Mouse (Mus musculus): ENCODE results near the gene Dkkl1. TPM values are rescaled to one million over a fixed set of nuclear protein-coding genes. Genes with fewer than 3 reads are reported as not detected.
A peak's percentile ranks its signal among the peaks of the same experiment; 100 is the strongest.

The Dkkl1 gene
- polyA plus RNA-seq, 1 experiment from 2014 or later, result 2.4 TPM

- H3K36me3 ChIP-seq (ENCODE audit: control insufficient read depth, insufficient read depth, low read length), result no peaks in the 10 kb centered on the region
- no peak overlapping the region for H3K27ac ChIP-seq (replicated peaks; ENCODE audit: low read depth, low read length)
- no peaks in the 10 kb centered on the region for H3K9me3 ChIP-seq (ENCODE audit: control insufficient read depth, low read length)
- H3K9ac ChIP-seq (replicated peaks; ENCODE audit: low read length), result no peak overlapping the region
- no peak overlapping the region for H3K4me3 ChIP-seq (replicated peaks; ENCODE audit: low read depth, low read length)
- ATAC-seq (ENCODE audit: low FRiP score, low TSS enrichment) (no peak), DNase-seq (no peak)
- no peak overlapping the region for H3K4me2 ChIP-seq (ENCODE audit: low read length)
- 26% methylated on average over 8 of the region's 8 CpGs for WGBS
- no peaks in the 10 kb centered on the region for H3K27me3 ChIP-seq (ENCODE audit: control insufficient read depth, insufficient read depth, low read length)
- H3K4me1 ChIP-seq (ENCODE audit: control insufficient read depth, insufficient read depth, low read length), result no peaks in the 10 kb centered on the region
Observed at GRCm38 (mm10) chr7:45191803-45192363, 20.1 kb downstream of the Dkkl1 start.

GRCm38 (mm10) chr7:45191161-45191560 is 20.8 kb downstream of the Dkkl1 start:
- H3K9me3 ChIP-seq (ENCODE audit: control insufficient read depth, low read length), result no peaks in the 10 kb centered on the region
- no peak overlapping the region for H3K27ac ChIP-seq (replicated peaks; ENCODE audit: low read depth, low read length)
- no peak for DNase-seq
- WGBS, result 86% methylated on average over 2 of the region's 2 CpGs
- H3K27me3 ChIP-seq (ENCODE audit: control insufficient read depth, insufficient read depth, low read length), result no peaks in the 10 kb centered on the region
- H3K4me1 ChIP-seq (ENCODE audit: control insufficient read depth, insufficient read depth, low read length), result no peaks in the 10 kb centered on the region
- no peak overlapping the region for H3K9ac ChIP-seq (replicated peaks; ENCODE audit: low read length)
- H3K36me3 ChIP-seq (ENCODE audit: control insufficient read depth, insufficient read depth, low read length), result no peaks in the 10 kb centered on the region
- no peak overlapping the region for H3K4me2 ChIP-seq (ENCODE audit: low read length)
- ATAC-seq (ENCODE audit: low FRiP score, low TSS enrichment), result no peak
- no peak overlapping the region for H3K4me3 ChIP-seq (replicated peaks; ENCODE audit: low read depth, low read length)

GRCm38 (mm10) chr7:45190186-45190585 is 21.8 kb downstream of the Dkkl1 start:
- DNase-seq (no peak), ATAC-seq (ENCODE audit: low FRiP score, low TSS enrichment) (no peak)
- H3K9ac ChIP-seq (replicated peaks; ENCODE audit: low read length), result no peak overlapping the region
- H3K36me3 ChIP-seq (ENCODE audit: control insufficient read depth, insufficient read depth, low read length), result no peaks in the 10 kb centered on the region
- no peak overlapping the region for H3K27ac ChIP-seq (replicated peaks; ENCODE audit: low read depth, low read length)
- H3K9me3 ChIP-seq (ENCODE audit: control insufficient read depth, low read length), result no peaks in the 10 kb centered on the region
- no peaks in the 10 kb centered on the region for H3K27me3 ChIP-seq (ENCODE audit: control insufficient read depth, insufficient read depth, low read length)
- no peak overlapping the region for H3K4me3 ChIP-seq (replicated peaks; ENCODE audit: low read depth, low read length)
- 93% methylated on average over 6 of the region's 6 CpGs for WGBS
- H3K4me1 ChIP-seq (ENCODE audit: control insufficient read depth, insufficient read depth, low read length), result no peaks in the 10 kb centered on the region
- H3K4me2 ChIP-seq (ENCODE audit: low read length), result no peak overlapping the region

- H3K4me3 ChIP-seq (replicated peaks; ENCODE audit: low read depth, low read length), result no peak overlapping the region
- DNase-seq (no peak), ATAC-seq (ENCODE audit: low FRiP score, low TSS enrichment) (no peak)
- no peak overlapping the region for H3K27ac ChIP-seq (replicated peaks; ENCODE audit: low read depth, low read length)
- WGBS, result 64% methylated on average over 16 of the region's 16 CpGs
- no peak overlapping the region for H3K4me2 ChIP-seq (ENCODE audit: low read length)
- no peaks in the 10 kb centered on the region for H3K36me3 ChIP-seq (ENCODE audit: control insufficient read depth, insufficient read depth, low read length)
- no peaks in the 10 kb centered on the region for H3K9me3 ChIP-seq (ENCODE audit: control insufficient read depth, low read length)
- 0 out of 2 replicates have a peak overlapping the region, but pooled peaks have one; percentile 6 for H3K9ac ChIP-seq (replicated peaks; ENCODE audit: low read length)
- H3K4me1 ChIP-seq (ENCODE audit: control insufficient read depth, insufficient read depth, low read length), result no peaks in the 10 kb centered on the region
- peaks cover 1% of the 10 kb centered on the region; the same call in 1 of the 2 replicates for H3K27me3 ChIP-seq (ENCODE audit: control insufficient read depth, insufficient read depth, low read length)
Observed at GRCm38 (mm10) chr7:45189600-45189999, 22.3 kb downstream of the Dkkl1 start.

- H3K27me3 ChIP-seq (ENCODE audit: control insufficient read depth, insufficient read depth, low read length), result peaks cover 38% of the 10 kb centered on the region
- WGBS, result 64% methylated on average over 7 of the region's 7 CpGs
- H3K4me2 ChIP-seq (ENCODE audit: low read length), result no peak overlapping the region
Observed at GRCm38 (mm10) chr7:45185921-45186320, 26.0 kb downstream of the Dkkl1 start.

GRCm38 (mm10) chr7:45183672-45184071 is 28.3 kb downstream of the Dkkl1 start:
- Histone ChIP-seq H3K4me1 (ENCODE audit: control insufficient read depth, insufficient read depth, low read length) (0 out of 2 replicates have a peak, but pooled peaks cover 5% of the 10 kb centered on the region), H3K36me3 (ENCODE audit: control insufficient read depth, insufficient read depth, low read length) (no peaks in the 10 kb centered on the region)
- WGBS, result 64% methylated on average over 7 of the region's 7 CpGs

More at GRCm38 (mm10) chr7:45185921-45186320, 26.0 kb downstream of the Dkkl1 start:
- Histone ChIP-seq H3K27ac (replicated peaks; ENCODE audit: low read depth, low read length) (no peak overlapping the region), H3K4me1 (ENCODE audit: control insufficient read depth, insufficient read depth, low read length) (0 out of 2 replicates have a peak, but pooled peaks cover 5% of the 10 kb centered on the region), H3K9me3 (ENCODE audit: control insufficient read depth, low read length) (no peaks in the 10 kb centered on the region), H3K4me3 (replicated peaks; ENCODE audit: low read depth, low read length) (no peak overlapping the region), H3K36me3 (ENCODE audit: control insufficient read depth, insufficient read depth, low read length) (no peaks in the 10 kb centered on the region), H3K9ac (replicated peaks; ENCODE audit: low read length) (no peak overlapping the region)
- DNase-seq (no peak), ATAC-seq (ENCODE audit: low FRiP score, low TSS enrichment) (no peak)

GRCm38 (mm10) chr7:45182606-45183005 is 29.3 kb downstream of the Dkkl1 start:
- DNase-seq, result no peak
- no peaks in the 10 kb centered on the region for H3K36me3 ChIP-seq (ENCODE audit: control insufficient read depth, insufficient read depth, low read length)
- 11% methylated on average over 11 of the region's 11 CpGs for WGBS
- no peak for ATAC-seq (ENCODE audit: low FRiP score, low TSS enrichment)
- no peak overlapping the region for H3K9ac ChIP-seq (replicated peaks; ENCODE audit: low read length)
- H3K27ac ChIP-seq (replicated peaks; ENCODE audit: low read depth, low read length), result no peak overlapping the region
- peak overlapping the region; percentile 25 for H3K4me3 ChIP-seq (replicated peaks; ENCODE audit: low read depth, low read length)
- peak overlapping the region; percentile 50 for H3K4me2 ChIP-seq (ENCODE audit: low read length)
- no peaks in the 10 kb centered on the region for H3K9me3 ChIP-seq (ENCODE audit: control insufficient read depth, low read length)
- peaks cover 70% of the 10 kb centered on the region for H3K27me3 ChIP-seq (ENCODE audit: control insufficient read depth, insufficient read depth, low read length)
- 0 out of 2 replicates have a peak, but pooled peaks cover 5% of the 10 kb centered on the region for H3K4me1 ChIP-seq (ENCODE audit: control insufficient read depth, insufficient read depth, low read length)

More at GRCm38 (mm10) chr7:45183672-45184071, 28.3 kb downstream of the Dkkl1 start:
- H3K4me3 ChIP-seq (replicated peaks; ENCODE audit: low read depth, low read length), result no peak overlapping the region
- H3K9ac ChIP-seq (replicated peaks; ENCODE audit: low read length), result no peak overlapping the region
- ATAC-seq (ENCODE audit: low FRiP score, low TSS enrichment) (no peak), DNase-seq (no peak)
- H3K27ac ChIP-seq (replicated peaks; ENCODE audit: low read depth, low read length), result no peak overlapping the region
- H3K27me3 ChIP-seq (ENCODE audit: control insufficient read depth, insufficient read depth, low read length), result peaks cover 59% of the 10 kb centered on the region
- no peaks in the 10 kb centered on the region for H3K9me3 ChIP-seq (ENCODE audit: control insufficient read depth, low read length)
- H3K4me2 ChIP-seq (ENCODE audit: low read length), result no peak overlapping the region

GRCm38 (mm10) chr7:45182199-45182601 is 29.7 kb downstream of the Dkkl1 start:
- H3K9ac ChIP-seq (replicated peaks; ENCODE audit: low read length), result no peak overlapping the region

GRCm38 (mm10) chr7:45181540-45181939 is 30.4 kb downstream of the Dkkl1 start:
- Histone ChIP-seq H3K9me3 (ENCODE audit: control insufficient read depth, low read length) (no peaks in the 10 kb centered on the region), H3K27me3 (ENCODE audit: control insufficient read depth, insufficient read depth, low read length) (peaks cover 81% of the 10 kb centered on the region), H3K27ac (replicated peaks; ENCODE audit: low read depth, low read length) (no peak overlapping the region), H3K4me2 (ENCODE audit: low read length) (peak overlapping the region; percentile 50), H3K36me3 (ENCODE audit: control insufficient read depth, insufficient read depth, low read length) (no peaks in the 10 kb centered on the region), H3K4me3 (replicated peaks; ENCODE audit: low read depth, low read length) (peak overlapping the region; percentile 25), H3K4me1 (ENCODE audit: control insufficient read depth, insufficient read depth, low read length) (0 out of 2 replicates have a peak, but pooled peaks cover 5% of the 10 kb centered on the region), H3K9ac (replicated peaks; ENCODE audit: low read length) (peak overlapping the region; percentile 23; the same call in 1 of the 2 replicates)
- WGBS, result 4% methylated on average over 35 of the region's 35 CpGs
- no peak for ATAC-seq (ENCODE audit: low FRiP score, low TSS enrichment)
- peak; percentile 47 for DNase-seq

More at GRCm38 (mm10) chr7:45182199-45182601, 29.7 kb downstream of the Dkkl1 start:
- under 1% methylated on average over 34 of the region's 34 CpGs for WGBS
- peak overlapping the region; percentile 25 for H3K4me3 ChIP-seq (replicated peaks; ENCODE audit: low read depth, low read length)
- H3K4me1 ChIP-seq (ENCODE audit: control insufficient read depth, insufficient read depth, low read length), result 0 out of 2 replicates have a peak, but pooled peaks cover 5% of the 10 kb centered on the region
- peak; percentile 44; the same call in 1 of the 2 replicates for ATAC-seq (ENCODE audit: low FRiP score, low TSS enrichment)
- no peak overlapping the region for H3K27ac ChIP-seq (replicated peaks; ENCODE audit: low read depth, low read length)
- no peaks in the 10 kb centered on the region for H3K9me3 ChIP-seq (ENCODE audit: control insufficient read depth, low read length)
- H3K27me3 ChIP-seq (ENCODE audit: control insufficient read depth, insufficient read depth, low read length), result peaks cover 74% of the 10 kb centered on the region
- DNase-seq, result peak; percentile 86
- H3K4me2 ChIP-seq (ENCODE audit: low read length), result peak overlapping the region; percentile 50
- no peaks in the 10 kb centered on the region for H3K36me3 ChIP-seq (ENCODE audit: control insufficient read depth, insufficient read depth, low read length)

Data from midbrain, embryonic 14.5 days (tissue).